Mouse (Mus musculus) midbrain, embryonic 12.5 days (tissue): ENCODE results near the gene Spata48. TPM values are rescaled to one million over a fixed set of nuclear protein-coding genes. Genes with fewer than 3 reads are reported as not detected.

ENCODE experiments used
- polyA plus RNA-seq: library from polyadenylated mRNA; unstranded; fragments of >200 nt; fragmentation: Nextera tagmentation; extraction: Ambion mirVana; gene quantifications from 2 replicates; pipeline ENCODE4 v1.2.1, GENCODE M21; 2016

Spata48 gene
- polyA plus RNA-seq, 1 experiment from 2014 or later = 2.3 TPM

Other genes with a start within 250 kb of the Spata48 start
- gene Zpbp, start 314 bp downstream of the Spata48 start, polyA plus RNA-seq = 0.73 and 0.92 TPM in 2 replicates
- not detected in 2 replicates for gene 4930512M02Rik, start 165.7 kb downstream of the Spata48 start, polyA plus RNA-seq
- 1.4 and 1.7 TPM in 2 replicates for gene Ikzf1, start 222.9 kb downstream of the Spata48 start, polyA plus RNA-seq